Comparison of ENCODE assay signal across 8 mouse cellular contexts in genomic region chr12:111813766-111814617, GRCm38 (mm10). TPM values are rescaled to one million over a fixed set of nuclear protein-coding genes. Genes with fewer than 3 reads are reported as not detected.
DNase-seq lines count a peak whose midpoint lies in the region; ATAC-seq and TF ChIP-seq lines count a peak whose summit lies in the region.

Gene Xrcc3 (minus strand): TSS chr12:111813873.
Gene Zfyve21 (plus strand): TSS chr12:111814170.

- peak within 1 kb of the TSS; percentile 81 for H3K9ac ChIP-seq in heart, embryonic 12.5 days
- peak within 1 kb of the TSS; percentile 90 for H3K9ac ChIP-seq in kidney, postnatal 0 days (ENCODE audit: low read depth, low read length)
- peak within 1 kb of the TSS; percentile 85 for H3K9ac ChIP-seq in liver, embryonic 11.5 days (ENCODE audit: low read depth, low read length)
- H3K9ac ChIP-seq in stomach, embryonic 14.5 days (replicated peaks; ENCODE audit: low read depth, low read length): peak within 1 kb of the TSS; percentile 70

- H3K4me1 ChIP-seq in heart, embryonic 12.5 days (replicated peaks): peaks cover 62% of the 10 kb centered on the region
- peaks cover 38% of the 10 kb centered on the region for H3K4me1 ChIP-seq in kidney, postnatal 0 days (replicated peaks; ENCODE audit: insufficient read depth, low read length)
- peaks cover 61% of the 10 kb centered on the region for H3K4me1 ChIP-seq in liver, embryonic 11.5 days (replicated peaks; ENCODE audit: control insufficient read depth, insufficient read depth, low read length)
- peaks cover 44% of the 10 kb centered on the region for H3K4me1 ChIP-seq in stomach, embryonic 14.5 days (ENCODE audit: control insufficient read depth, insufficient read depth, low read length)

- H3K9me3 ChIP-seq in heart, embryonic 12.5 days (replicated peaks): no peaks in the 10 kb centered on the region
- H3K9me3 ChIP-seq in kidney, postnatal 0 days (replicated peaks; ENCODE audit: low read length): no peaks in the 10 kb centered on the region
- no peaks in the 10 kb centered on the region for H3K9me3 ChIP-seq in liver, embryonic 11.5 days (ENCODE audit: control insufficient read depth, low read length)
- H3K9me3 ChIP-seq in stomach, embryonic 14.5 days (ENCODE audit: control insufficient read depth, low read depth, low read length): no peaks in the 10 kb centered on the region

- H3K4me3 ChIP-seq in heart, embryonic 12.5 days: peak within 1 kb of the TSS; percentile 77
- H3K4me3 ChIP-seq in kidney, postnatal 0 days (replicated peaks; ENCODE audit: low read depth, low read length): peak within 1 kb of the TSS; percentile 72
- peak within 1 kb of the TSS; percentile 79 for H3K4me3 ChIP-seq in liver, embryonic 11.5 days (ENCODE audit: low read depth, low read length)
- peak within 1 kb of the TSS; percentile 69 for H3K4me3 ChIP-seq in stomach, embryonic 14.5 days (ENCODE audit: low read depth, low read length)

- ATAC-seq in erythroid progenitor cell, adult 5-6 weeks (replicated peaks; ENCODE audit: low FRiP score, poor library complexity, severe bottlenecking): peak; percentile 83
- ATAC-seq in heart, embryonic 12.5 days (ENCODE audit: insufficient number of reproducible peaks, low FRiP score): peak; percentile 99
- ATAC-seq in kidney, postnatal 0 days (replicated peaks; ENCODE audit: low FRiP score, low read depth): peak; percentile 97
- peak; percentile 93 for ATAC-seq in liver, embryonic 11.5 days (replicated peaks; ENCODE audit: low FRiP score)
- ATAC-seq in stomach, embryonic 14.5 days (ENCODE audit: insufficient number of reproducible peaks, insufficient read depth, low FRiP score, low read depth): peak; percentile 98

- 0 out of 2 replicates have a peak, but pooled peaks have one; percentile 7 for TF ChIP-seq CTCF in kidney, postnatal 0 days (IDR thresholded peaks at IDR 0.05; ENCODE audit: low read depth)

- WGBS in heart, embryonic 12.5 days: under 1% methylated on average over 82 of the region's 87 CpGs
- WGBS in kidney, postnatal 0 days: under 1% methylated on average over 87 of the region's 87 CpGs
- under 1% methylated on average over 87 of the region's 87 CpGs for WGBS in liver, embryonic 11.5 days
- WGBS in stomach, embryonic 14.5 days: under 1% methylated on average over 87 of the region's 87 CpGs

- H3K36me3 ChIP-seq in heart, embryonic 12.5 days: peaks cover 13% of the 10 kb centered on the region
- H3K36me3 ChIP-seq in kidney, postnatal 0 days (ENCODE audit: insufficient read depth, low read length): no peaks in the 10 kb centered on the region
- H3K36me3 ChIP-seq in liver, embryonic 11.5 days (ENCODE audit: control insufficient read depth, insufficient read depth, low read length): peaks cover 3% of the 10 kb centered on the region; the same call in 1 of the 2 replicates
- H3K36me3 ChIP-seq in stomach, embryonic 14.5 days (ENCODE audit: control insufficient read depth, insufficient read depth, low read length): no peaks in the 10 kb centered on the region

- peak within 1 kb of the TSS; percentile 93 for H3K4me2 ChIP-seq in heart, embryonic 12.5 days
- H3K4me2 ChIP-seq in kidney, postnatal 0 days (ENCODE audit: low read length): peak within 1 kb of the TSS; percentile 84
- H3K4me2 ChIP-seq in liver, embryonic 11.5 days: peak within 1 kb of the TSS; percentile 83
- H3K4me2 ChIP-seq in stomach, embryonic 14.5 days (replicated peaks; ENCODE audit: low read depth, low read length): peak within 1 kb of the TSS; percentile 82

- no peaks in the 10 kb centered on the region for H3K27me3 ChIP-seq in heart, embryonic 12.5 days (replicated peaks)
- no peaks in the 10 kb centered on the region for H3K27me3 ChIP-seq in kidney, postnatal 0 days (ENCODE audit: insufficient read depth, low read length)
- H3K27me3 ChIP-seq in liver, embryonic 11.5 days (replicated peaks; ENCODE audit: control insufficient read depth, insufficient read depth, low read length): no peaks in the 10 kb centered on the region
- no peaks in the 10 kb centered on the region for H3K27me3 ChIP-seq in stomach, embryonic 14.5 days (ENCODE audit: control insufficient read depth, insufficient read depth, low read length)

- peak within 1 kb of the TSS; percentile 94 for H3K27ac ChIP-seq in heart, embryonic 12.5 days (ENCODE audit: poor library complexity, severe bottlenecking)
- H3K27ac ChIP-seq in kidney, postnatal 0 days: peak within 1 kb of the TSS; percentile 96
- H3K27ac ChIP-seq in liver, embryonic 11.5 days (ENCODE audit: low read depth, low read length): peak within 1 kb of the TSS; percentile 91
- H3K27ac ChIP-seq in stomach, embryonic 14.5 days (ENCODE audit: low read length): peak within 1 kb of the TSS; percentile 94

- DNase-seq in CD4-positive helper T cell, adult 2 months (ENCODE audit: low read depth, low spot score): peak; percentile 99
- peak; percentile 99 for DNase-seq in brain, embryonic 18.5 days (ENCODE audit: low read depth, low spot score)
- peak; percentile 100 for DNase-seq in kidney, postnatal 0 days (ENCODE audit: low spot score)
- DNase-seq in liver, embryonic 11.5 days (ENCODE audit: low spot score): peak; percentile 95
- DNase-seq in naive thymus-derived CD4-positive, alpha-beta T cell, adult 2 months (ENCODE audit: low read depth): peak; percentile 98

RNA-seq across cellular contexts. Expression of gene Xrcc3, which starts in this region (rescaled TPM):
- 8.0 and 12.3 TPM in 2 replicates for total RNA-seq in erythroid progenitor cell, adult 5-6 weeks (2015; ENCODE audit: low replicate concordance)
- 5.3 and 28.4 TPM in 2 replicates for total RNA-seq in erythroid progenitor cell, adult 5-6 weeks (2017; ENCODE audit: low replicate concordance)
- polyA plus RNA-seq in heart, embryonic 12.5 days (2016; fragmentation: Nextera tagmentation; extraction: Ambion mirVana): 6.1 and 8.1 TPM in 2 replicates
- polyA plus RNA-seq in kidney, postnatal 0 days (2015; fragmentation: Nextera tagmentation; extraction: Ambion mirVana): 6.3 and 6.9 TPM in 2 replicates
- polyA plus RNA-seq in liver, embryonic 11.5 days (2014; fragmentation: Nextera tagmentation; extraction: Ambion mirVana): 20.0 and 20.9 TPM in 2 replicates
- polyA plus RNA-seq in stomach, embryonic 14.5 days (2014; fragmentation: Nextera tagmentation; extraction: Ambion mirVana): 13.7 and 15.4 TPM in 2 replicates

RNA-seq across cellular contexts. Expression of gene Zfyve21, which starts in this region (rescaled TPM):
- 4.2 and 9.4 TPM in 2 replicates for total RNA-seq in erythroid progenitor cell, adult 5-6 weeks (2015; ENCODE audit: low replicate concordance)
- 5.6 and 8.4 TPM in 2 replicates for total RNA-seq in erythroid progenitor cell, adult 5-6 weeks (2017; ENCODE audit: low replicate concordance)
- 70.6 and 71.9 TPM in 2 replicates for polyA plus RNA-seq in heart, embryonic 12.5 days (2016; fragmentation: Nextera tagmentation; extraction: Ambion mirVana)
- polyA plus RNA-seq in kidney, postnatal 0 days (2015; fragmentation: Nextera tagmentation; extraction: Ambion mirVana): 117 and 118 TPM in 2 replicates
- polyA plus RNA-seq in liver, embryonic 11.5 days (2014; fragmentation: Nextera tagmentation; extraction: Ambion mirVana): 95.5 and 95.6 TPM in 2 replicates
- 129 and 135 TPM in 2 replicates for polyA plus RNA-seq in stomach, embryonic 14.5 days (2014; fragmentation: Nextera tagmentation; extraction: Ambion mirVana)

Comparison
In these comparisons a context has a peak if more than half of its experiments do, and no peak if none do; other contexts are left out.
1. Peak in every context shown above with its lines: DNase-seq, ATAC-seq, H3K4me3 ChIP-seq and H3K27ac ChIP-seq.